Mouse (Mus musculus) neural tube, embryonic 12.5 days (tissue): ENCODE data around the gene Bbs7. TPM values are rescaled to one million over a fixed set of nuclear protein-coding genes. Genes with fewer than 3 reads are reported as not detected.

Experiments
- polyA plus RNA-seq: library from polyadenylated mRNA; unstranded; fragments of >200 nt; fragmentation: Nextera tagmentation; extraction: Ambion mirVana; gene quantifications from 2 replicates; pipeline ENCODE4 v1.2.1, GENCODE M21; 2016

The Bbs7 gene
- polyA plus RNA-seq, 1 experiment from 2014 or later = 19.8 TPM

Other genes with a start within 250 kb of the Bbs7 start
- 124 and 131 TPM in 2 replicates for gene Anxa5, start 137.6 kb downstream of the Bbs7 start, polyA plus RNA-seq
- 0.22 and 0.45 TPM in 2 replicates for gene 1810062G17Rik, start 137.5 kb downstream of the Bbs7 start, polyA plus RNA-seq
- 0.65 and 0.84 TPM in 2 replicates for gene Gm11549, start 91.7 kb downstream of the Bbs7 start, polyA plus RNA-seq
- 85.2 and 86.6 TPM in 2 replicates for gene Exosc9, start 60.9 kb downstream of the Bbs7 start, polyA plus RNA-seq
- gene Ccna2, start 41.3 kb downstream of the Bbs7 start, polyA plus RNA-seq = 135 and 139 TPM in 2 replicates
- 7.9 and 8.5 TPM in 2 replicates for gene Trpc3, start 76.7 kb upstream of the Bbs7 start, polyA plus RNA-seq
- gene 4932438A13Rik, start 249.6 kb upstream of the Bbs7 start, polyA plus RNA-seq = 48.9 and 49.6 TPM in 2 replicates